Mouse (Mus musculus) left cerebral cortex, adult 2 months (tissue): ENCODE results near the gene Enho. TPM values are rescaled to one million over a fixed set of nuclear protein-coding genes. Genes with fewer than 3 reads are reported as not detected.
A peak's percentile ranks its signal among the peaks of the same experiment; 100 is the strongest.

Experiments
- DNase-seq, 2 experiments: peaks; one replicate each; pipeline ENCODE4 v3.0.0; 2021 to 2022; ENCODE audit warnings: low spot score in 2 of 2, mixed read lengths in 1 of 2; ENCODE audit errors: extremely low spot score in 1 of 2
- H3K27ac ChIP-seq: fragments of 200-600 bp; 2 replicates; pipeline ENCODE4 v1.8.1; 2022
- H3K4me3 ChIP-seq: fragments of 200-600 bp; 2 replicates; pipeline ENCODE4 v1.8.1; 2022
- CTCF ChIP-seq: fragments of 200-600 bp; IDR thresholded peaks from 2 replicates; pipeline ENCODE4 v1.8.1; 2022; ENCODE audit warnings: antibody characterized with exemption, mild to moderate bottlenecking, moderate library complexity
- intact Hi-C: fragments of 180-260 bp; cut with DNase I; formaldehyde crosslinking; loops from one replicate; pipeline ENCODE4 v1.15.1; 2025
- total RNA-seq, 2 experiments: library from RNA; stranded (reverse); gene quantifications; 2 replicates each; pipeline ENCODE4 v1.2.3; 2021

Enho gene
- total RNA-seq, 2 experiments from 2014 or later: 58.0 to 63.3 TPM

DNA sequence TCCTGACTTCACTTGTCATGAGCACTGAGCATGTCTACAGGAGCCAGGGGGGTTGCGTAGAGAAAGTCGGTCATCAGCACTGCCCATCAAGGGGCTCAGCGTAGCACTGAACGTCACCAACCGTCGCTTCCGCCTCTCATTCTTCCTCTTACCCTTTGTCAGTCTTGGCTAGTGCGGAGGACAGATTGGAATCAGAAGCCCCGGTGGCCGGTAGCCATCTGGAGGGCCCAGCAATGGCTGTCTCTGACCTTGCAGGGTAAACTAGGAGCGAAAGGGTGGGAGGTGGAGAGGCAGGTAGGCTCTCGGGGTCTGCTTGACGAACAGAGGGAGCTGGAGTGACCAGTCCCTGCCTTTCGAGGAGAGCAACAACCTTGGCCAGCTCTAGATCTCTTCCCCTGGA is 18.1 kb downstream of the Enho start:
- intact Hi-C loops: no loop called here
- Histone ChIP-seq H3K27ac (no peak overlapping the region), H3K4me3 (no peak overlapping the region)
- TF ChIP-seq CTCF: no peak
- no peak for DNase-seq

DNA sequence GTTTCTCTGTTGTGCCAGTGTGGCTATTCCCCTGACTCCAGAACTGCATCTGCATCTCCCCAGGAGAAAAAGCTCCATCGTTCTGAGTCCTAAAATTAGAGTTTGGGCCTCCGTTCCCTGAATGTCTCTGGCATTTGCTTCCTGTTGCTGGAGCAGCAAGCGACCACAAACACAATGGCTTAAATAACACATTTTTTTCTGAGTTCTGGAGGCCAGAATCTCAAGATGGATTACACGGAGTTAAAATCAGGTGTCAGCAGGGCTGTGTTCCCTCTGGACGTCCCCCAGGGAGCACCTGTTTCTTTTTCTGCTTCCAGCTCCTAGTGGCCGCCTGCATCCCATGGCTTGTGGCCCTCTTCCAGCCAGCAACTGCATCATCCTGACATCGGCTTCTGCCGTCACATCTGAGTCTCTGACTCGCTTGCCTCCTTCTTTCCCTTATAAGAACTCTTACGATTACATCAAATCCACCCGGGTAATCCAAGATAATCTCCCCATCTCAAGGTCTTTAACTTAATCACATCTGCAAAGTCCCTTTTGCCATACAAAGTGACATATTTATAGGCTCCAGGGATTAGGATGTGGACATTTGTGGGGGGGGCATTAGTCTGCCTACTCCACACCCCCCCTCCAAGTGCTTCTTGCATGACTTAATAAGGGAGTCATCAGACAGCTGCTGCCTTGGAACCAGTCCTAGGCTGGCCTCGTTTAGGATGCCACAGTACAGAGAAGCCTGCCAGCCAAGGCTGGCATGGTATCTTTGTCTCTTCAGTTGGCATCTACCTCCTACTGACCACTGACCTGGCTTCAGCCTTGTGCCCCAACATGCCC is 21.0 kb downstream of the Enho start:
- no peak overlapping the region for H3K4me3 ChIP-seq
- intact Hi-C loops: no loop called here
- no peak for TF ChIP-seq CTCF
- no peak overlapping the region for H3K27ac ChIP-seq
- peak in 1 of 2 experiments; percentile 37 for DNase-seq

DNA sequence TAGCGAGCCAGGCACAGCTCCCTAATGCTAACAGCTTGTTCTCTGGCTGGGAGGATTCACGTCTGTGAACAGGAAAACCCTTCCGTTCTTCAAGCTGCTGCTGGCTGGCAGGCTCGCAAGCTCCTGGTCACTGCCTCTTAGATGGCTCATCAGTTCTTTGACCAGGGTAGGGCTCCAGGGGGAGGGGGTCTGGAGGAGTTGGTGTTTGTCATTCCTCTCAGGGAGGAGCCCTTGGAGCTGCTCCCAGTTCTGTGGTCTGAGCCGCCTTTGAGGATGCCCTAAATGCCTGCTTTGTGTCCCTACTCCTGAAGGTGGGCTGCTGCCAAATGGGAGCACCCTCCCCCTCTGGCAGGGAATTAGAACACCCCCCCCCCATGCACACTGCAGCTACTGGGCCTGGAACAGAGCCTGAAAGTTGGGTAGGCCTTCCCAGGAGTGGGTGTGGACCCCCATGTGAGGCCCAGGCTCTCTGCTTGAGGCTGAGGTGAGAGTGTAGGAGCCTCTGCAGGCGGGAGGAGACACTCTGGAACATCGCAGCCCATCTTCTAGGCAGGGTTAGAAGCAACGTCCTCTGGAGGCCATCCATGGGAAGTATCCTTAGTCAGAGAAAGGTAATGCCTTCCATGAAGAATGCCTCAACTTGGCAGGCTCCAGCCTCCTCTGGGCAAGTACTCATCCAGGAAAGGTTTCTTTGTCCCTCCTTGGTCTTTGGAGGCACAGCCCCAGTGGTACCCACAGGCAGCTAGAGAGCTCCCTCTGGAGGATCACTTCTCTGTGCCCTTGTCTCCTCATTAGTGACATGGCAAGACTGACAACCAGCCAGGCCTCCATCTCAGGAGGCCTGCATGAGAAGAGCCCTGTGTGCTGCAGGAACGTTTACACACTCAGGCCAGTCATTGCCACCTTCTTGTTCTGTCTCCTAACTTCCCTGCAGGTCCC is 24.2 kb downstream of the Enho start:
- intact Hi-C loops: loop anchor here (1.0 to 2.0 kb wide), 3 partner anchors 31 to 93 kb away; no protein-coding TSS in a partner anchor
- H3K27ac ChIP-seq: peak overlapping the region; percentile 77
- H3K4me3 ChIP-seq: no peak overlapping the region
- DNase-seq: peak; percentile 55 to 78
- peak; percentile 39 for TF ChIP-seq CTCF

DNA sequence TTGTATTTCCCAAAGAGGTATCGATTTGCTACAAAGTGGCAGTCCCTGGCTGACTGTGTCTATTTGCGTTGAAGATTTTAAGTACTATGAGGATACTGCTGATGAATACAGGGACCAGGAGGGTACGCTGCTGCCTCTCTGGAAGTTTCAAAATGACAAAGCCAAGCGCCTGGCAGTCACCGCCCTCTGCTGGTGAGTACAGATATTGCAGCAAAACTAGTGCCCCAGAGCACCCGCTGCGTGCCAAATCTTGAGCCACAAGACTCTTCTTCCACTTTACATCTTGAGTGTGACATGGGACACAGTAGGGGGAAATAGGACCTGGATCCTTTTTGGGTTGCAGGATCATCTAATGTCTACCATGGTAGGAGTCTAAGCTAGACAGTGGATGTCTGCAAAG is 26.0 kb downstream of the Enho start:
- Histone ChIP-seq H3K27ac (no peak overlapping the region), H3K4me3 (no peak overlapping the region)
- intact Hi-C loops: loop anchor here (1.0 to 2.0 kb wide), 3 partner anchors 33 to 146 kb away; no protein-coding TSS in a partner anchor
- DNase-seq: peak; percentile 79 to 84
- no peak; the same call in none of the 2 replicates for TF ChIP-seq CTCF

DNA sequence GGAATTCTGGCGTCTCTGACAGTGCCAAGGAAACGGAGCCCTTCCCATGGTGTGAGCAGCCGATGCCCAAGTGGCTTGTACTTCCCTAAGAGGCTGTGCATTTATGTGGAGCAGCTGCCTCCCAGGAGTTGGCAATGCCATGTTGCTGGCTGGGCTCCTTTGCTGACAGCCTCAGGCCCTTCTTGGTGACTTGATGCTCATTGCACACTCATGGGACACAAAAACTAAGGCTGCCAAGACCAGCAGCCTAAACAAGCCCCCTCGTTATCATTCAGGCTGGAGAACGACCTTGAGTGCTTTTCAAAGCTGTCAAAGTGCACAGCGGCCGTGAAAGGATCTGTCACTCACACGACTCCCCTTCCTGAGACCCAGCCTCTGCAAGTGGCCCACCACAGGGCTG is 28.0 kb downstream of the Enho start:
- DNase-seq: no peak
- H3K27ac ChIP-seq: no peak overlapping the region
- no peak overlapping the region for H3K4me3 ChIP-seq
- TF ChIP-seq CTCF: no peak
- intact Hi-C loops: no loop called here

DNA sequence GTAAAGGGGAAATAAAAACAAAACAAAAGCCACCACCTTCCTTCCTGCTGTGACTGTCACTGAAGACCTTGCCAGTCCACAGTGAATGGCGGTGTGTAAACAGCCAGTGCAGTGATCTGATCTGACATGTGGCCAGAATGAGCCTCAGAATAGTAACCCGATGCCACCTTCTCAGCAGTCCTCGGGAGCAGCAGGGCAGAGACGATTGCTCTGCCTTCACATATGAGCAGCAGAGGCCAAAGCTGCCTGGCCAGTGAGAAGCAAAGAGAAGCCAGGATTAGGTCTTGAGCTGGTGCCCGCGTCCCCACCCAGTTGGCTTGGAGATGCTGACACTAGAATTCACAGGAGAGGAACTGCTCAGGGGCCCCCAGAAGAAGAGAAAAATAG is 29.5 kb downstream of the Enho start:
- Histone ChIP-seq H3K4me3 (no peak overlapping the region), H3K27ac (no peak overlapping the region)
- TF ChIP-seq CTCF: no peak
- DNase-seq: no peak
- intact Hi-C loops: no loop called here

DNA sequence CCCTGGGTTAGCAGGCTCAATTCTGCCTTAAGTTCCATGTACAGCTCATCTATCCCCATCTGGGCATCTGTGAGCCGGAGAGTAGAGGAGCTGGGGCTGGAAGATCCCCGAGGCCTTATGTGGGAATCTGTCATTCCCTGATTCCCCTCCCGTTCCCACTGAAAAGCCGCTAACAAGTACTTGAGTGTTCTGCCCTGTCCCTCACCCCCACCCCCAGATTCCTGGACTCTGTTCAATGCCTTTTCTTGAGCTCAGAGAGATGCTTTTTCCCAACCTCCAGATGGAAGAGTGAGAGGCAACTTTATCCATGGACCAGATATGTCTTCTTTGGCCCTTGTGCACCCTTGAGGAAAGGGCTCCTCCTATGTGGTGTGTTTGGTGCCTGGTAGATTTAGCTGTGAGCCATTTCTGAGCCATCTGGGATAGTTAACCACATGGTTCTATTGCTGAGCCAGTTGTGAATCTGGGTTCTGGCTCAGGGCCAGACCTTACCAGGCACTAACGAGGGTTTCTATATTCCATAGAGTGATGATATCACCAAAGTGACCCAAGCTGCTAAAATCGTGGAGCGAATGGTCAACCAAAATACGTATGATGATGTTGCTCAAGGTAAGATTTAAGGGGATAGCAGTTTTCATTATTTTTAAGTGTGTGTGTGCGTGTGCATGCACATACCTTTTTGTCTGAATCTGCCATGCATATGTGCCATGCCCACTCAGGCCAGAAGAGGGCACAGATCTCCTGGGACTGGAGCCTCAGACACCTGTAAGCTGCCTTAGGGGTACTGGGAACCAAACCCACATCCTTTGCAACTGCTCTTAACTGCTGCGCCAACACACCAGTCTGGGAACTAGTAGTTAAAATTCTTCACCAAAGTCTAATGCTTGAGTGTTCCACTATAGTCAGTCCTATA is 30.2 kb downstream of the Enho start:
- intact Hi-C loops: loop anchor here (5.0 kb wide), 1 partner anchor 97 kb away; no protein-coding TSS in a partner anchor
- peak; percentile 27 for TF ChIP-seq CTCF
- no peak for DNase-seq
- H3K27ac ChIP-seq: no peak overlapping the region
- no peak overlapping the region for H3K4me3 ChIP-seq

DNA sequence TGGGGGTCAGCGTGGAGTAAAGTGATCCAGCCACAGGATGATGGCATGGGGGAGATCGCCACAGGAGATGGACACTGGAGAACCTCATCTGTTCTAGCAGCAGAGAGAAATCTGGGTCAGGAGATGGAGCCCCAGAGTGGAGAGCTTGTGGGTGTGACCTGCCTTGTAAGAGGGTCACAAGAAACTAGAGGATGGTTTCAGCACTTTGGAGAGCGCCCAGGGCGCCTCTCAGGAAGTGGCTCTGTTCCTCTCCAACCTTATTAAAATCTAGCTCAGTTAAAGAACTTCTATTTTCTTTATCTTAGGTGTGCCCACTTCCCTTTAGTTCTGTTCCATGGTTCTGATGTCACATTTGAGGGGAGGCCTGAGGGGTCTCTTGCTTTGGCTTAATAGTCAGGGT is 33.3 kb downstream of the Enho start:
- Histone ChIP-seq H3K27ac (no peak overlapping the region), H3K4me3 (no peak overlapping the region)
- no peak for TF ChIP-seq CTCF
- DNase-seq: no peak
- intact Hi-C loops: loop anchor here (5.0 kb wide), 1 partner anchor 101 kb away; no protein-coding TSS in a partner anchor

DNA sequence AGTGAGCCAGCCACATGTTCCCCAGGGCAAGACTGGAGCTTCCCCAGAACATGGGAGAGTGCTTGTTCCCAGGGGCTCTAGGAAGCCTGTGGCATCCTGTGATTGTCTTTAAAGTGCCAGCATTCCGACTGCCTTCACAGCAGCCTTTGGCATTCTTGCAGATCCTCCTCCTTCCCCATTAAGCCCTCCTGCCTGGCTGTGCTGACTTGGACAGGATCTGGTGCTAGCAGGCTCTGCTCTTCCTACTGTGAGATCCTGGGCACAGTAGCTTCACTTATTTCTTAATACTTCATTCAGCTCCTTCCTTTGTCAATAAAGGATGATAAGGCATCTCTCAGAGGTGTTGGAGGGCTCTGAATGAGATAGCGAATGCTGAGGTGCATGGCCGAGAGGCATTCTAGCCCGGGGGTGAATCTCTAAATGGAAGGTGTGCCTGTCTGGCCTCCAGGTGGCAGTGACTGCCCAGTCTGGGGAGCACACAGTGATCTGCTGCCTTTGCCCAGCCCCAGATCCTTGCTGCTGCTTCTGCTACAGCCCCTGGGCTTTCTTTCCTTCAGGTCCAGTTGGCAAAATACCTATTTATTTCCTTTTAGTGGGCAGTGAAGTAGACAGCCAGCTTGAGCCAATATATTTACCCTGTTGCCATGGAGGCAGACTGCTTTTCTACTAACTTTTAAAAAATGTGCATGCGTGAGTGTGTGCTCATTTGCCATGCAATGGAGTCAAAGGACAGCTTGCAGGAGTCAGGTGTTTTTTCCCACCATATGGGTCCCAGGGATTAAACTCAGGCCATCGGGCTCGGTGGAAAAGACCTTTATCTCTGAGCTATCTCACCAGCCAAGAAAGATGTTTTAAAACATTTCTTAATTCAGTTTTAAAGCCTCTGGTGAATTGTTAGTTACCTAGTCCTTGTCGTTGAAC is 35.4 kb downstream of the Enho start:
- intact Hi-C loops: loop anchor here (5.0 kb wide), 1 partner anchor 103 kb away; no protein-coding TSS in a partner anchor
- H3K4me3 ChIP-seq: no peak overlapping the region
- no peak for DNase-seq
- no peak overlapping the region for H3K27ac ChIP-seq
- peak; percentile 53 for TF ChIP-seq CTCF

DNA sequence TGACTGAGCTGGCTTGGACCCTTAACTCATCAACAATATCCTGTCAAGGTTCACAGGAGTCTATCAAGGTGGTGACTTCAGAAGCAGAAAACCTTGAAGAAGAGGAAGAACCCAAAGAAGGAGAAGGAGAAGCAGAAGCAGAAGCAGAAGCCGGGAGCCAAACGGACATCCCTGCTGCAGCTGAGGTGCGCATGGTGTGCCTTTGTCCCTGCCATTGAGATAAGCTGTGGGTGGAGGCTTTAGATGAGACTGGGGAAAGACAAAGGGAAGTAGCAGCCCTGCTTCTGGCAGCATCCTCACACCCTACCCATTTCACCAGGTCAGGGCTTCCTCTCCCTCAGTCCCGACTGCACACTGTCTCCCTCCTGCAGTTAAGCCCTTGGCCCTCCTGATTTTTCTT is 37.3 kb downstream of the Enho start:
- no peak for DNase-seq
- no peak for TF ChIP-seq CTCF
- intact Hi-C loops: no loop called here

More for the DNA sequence above, 37.3 kb downstream of the Enho start:
- no peak overlapping the region for H3K27ac ChIP-seq
- no peak overlapping the region for H3K4me3 ChIP-seq

Other genes starting within 250 kb of the Enho start
- 1 to 10 TPM; 1.4 to 1.9 TPM for gene Kif24, start 175.4 kb downstream of the Enho start, total RNA-seq
- gene Nudt2, start 175.2 kb downstream of the Enho start, total RNA-seq: 10 to 100 TPM; 25.3 to 28.2 TPM
- 10 to 100 TPM; 27.1 to 28.1 TPM for gene AI464131, start 137.2 kb downstream of the Enho start, total RNA-seq
- 1 to 10 TPM; 5.2 to 6.1 TPM for gene 1110017D15Rik, start 123.0 kb downstream of the Enho start, total RNA-seq
- 100 to 1,000 TPM; 195 to 209 TPM for gene Fam219a, start 70.8 kb downstream of the Enho start, total RNA-seq
- gene Dnaic1, start 70.5 kb downstream of the Enho start, total RNA-seq: 1 to 10 TPM; 6.4 to 7.5 TPM
- 100 to 1,000 TPM; 120 to 127 TPM for gene Cntfr, start 56.8 kb upstream of the Enho start, total RNA-seq
- gene Il11ra1, start 59.7 kb upstream of the Enho start, total RNA-seq: 10 to 100 TPM; 43.1 to 47.7 TPM
- 10 to 100 TPM; 27.7 to 30.7 TPM for gene Rpp25l, start 73.2 kb upstream of the Enho start, total RNA-seq
- 100 to 1,000 TPM; 165 TPM for gene Dctn3, start 82.8 kb upstream of the Enho start, total RNA-seq
- gene Arid3c, start 90.8 kb upstream of the Enho start, total RNA-seq: under 1 TPM in 1 of 2 experiments, not detected in 1; 0.52 TPM
- gene Galt, start 114.9 kb upstream of the Enho start, total RNA-seq: 10 to 100 TPM; 85.8 to 88.5 TPM
- gene Sigmar1, start 115.8 kb upstream of the Enho start, total RNA-seq: 10 to 100 TPM; 58.0 to 58.9 TPM
- gene Ccl27a, start 133.9 kb upstream of the Enho start, total RNA-seq: 100 to 1,000 TPM; 250 to 265 TPM